Mouse (Mus musculus) cerebellum, adult (tissue): ENCODE measurements around the gene Gm10306.

Source experiments
- ATAC-seq: cut with Nextera tagmentation; 2 replicates; pipeline ENCODE4 v1.9.2; 2017; ENCODE audit warnings: mild to moderate bottlenecking, moderate library complexity, mixed read lengths; ENCODE audit not compliant: insufficient number of reproducible peaks, low FRiP score, low TSS enrichment

Gene Gm10306

GRCm38 (mm10) chr4:94556265-94557054, at the start of gene Gm10306, which contains the start of gene Caap1:
TSS of gene Gm10306 (plus strand) at chr4:94556546.
TSS of gene Caap1 (minus strand) at chr4:94556796.
- ATAC-seq, result peak; percentile 95

DNA sequence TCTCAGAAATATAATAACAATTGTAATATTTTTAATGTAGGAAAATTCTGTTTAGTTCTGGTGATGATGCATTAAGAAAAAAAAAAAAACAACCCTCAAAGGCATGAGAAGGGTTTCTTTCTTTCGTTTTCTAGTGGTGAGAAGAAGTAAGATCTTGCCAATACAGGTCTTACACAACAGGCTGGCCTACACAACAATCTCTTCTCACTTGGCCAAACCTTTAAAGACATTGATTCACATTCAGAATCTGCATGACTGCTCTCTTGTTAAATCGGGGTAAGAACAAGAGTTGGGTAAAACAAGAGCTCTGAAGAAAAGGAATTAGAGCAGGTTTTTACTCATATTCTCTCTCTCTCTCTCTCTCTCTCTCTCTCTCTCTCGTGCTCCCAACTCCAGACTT, 41.0 kb upstream of the Gm10306 start:
- no peak for ATAC-seq

- no peak for ATAC-seq
Observed at GRCm38 (mm10) chr4:94517631-94518030, 38.7 kb upstream of the Gm10306 start.

DNA sequence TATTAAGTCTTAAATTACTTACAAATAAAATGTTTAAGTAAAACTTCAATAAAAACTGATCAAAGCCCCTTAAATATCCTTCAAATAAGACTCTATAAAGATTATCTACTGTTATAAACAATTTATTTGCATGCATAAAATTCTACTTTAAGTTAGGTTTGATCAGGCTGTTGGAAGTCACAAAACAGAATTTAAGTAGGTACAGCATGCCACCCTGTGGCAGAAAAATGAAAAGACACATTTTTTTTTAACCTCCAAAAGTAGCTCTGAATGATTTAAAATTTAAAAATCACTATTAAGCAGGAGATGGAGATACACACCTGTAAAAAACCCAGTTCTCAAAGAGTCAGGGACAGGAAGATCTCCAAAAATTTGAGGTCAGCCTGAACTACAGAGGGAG, 33.0 kb upstream of the Gm10306 start:
- no peak for ATAC-seq

- no peak for ATAC-seq
Observed at GRCm38 (mm10) chr4:94529448-94529847, 26.9 kb upstream of the Gm10306 start.

GRCm38 (mm10) chr4:94533205-94533604, 23.1 kb upstream of the Gm10306 start:
- ATAC-seq, result no peak

DNA sequence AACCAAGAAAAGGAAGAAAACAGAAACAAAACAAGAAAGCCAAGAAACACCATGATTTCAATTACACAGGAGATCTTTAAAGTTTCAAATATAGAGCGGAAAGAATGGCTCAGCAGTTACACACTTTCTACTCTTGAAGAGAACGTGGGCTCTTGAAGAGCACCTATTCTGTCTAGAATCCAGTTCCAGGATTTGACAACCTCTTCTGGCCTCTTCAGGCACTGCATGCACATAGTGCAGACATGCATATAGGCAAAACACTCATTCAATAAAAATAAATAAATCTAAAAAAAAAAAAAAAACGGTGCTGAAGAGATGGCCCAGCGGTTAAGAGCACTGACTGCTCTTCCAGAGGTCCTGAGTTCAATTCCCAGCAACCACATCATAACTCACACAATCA, 13.3 kb upstream of the Gm10306 start:
- no peak for ATAC-seq

DNA sequence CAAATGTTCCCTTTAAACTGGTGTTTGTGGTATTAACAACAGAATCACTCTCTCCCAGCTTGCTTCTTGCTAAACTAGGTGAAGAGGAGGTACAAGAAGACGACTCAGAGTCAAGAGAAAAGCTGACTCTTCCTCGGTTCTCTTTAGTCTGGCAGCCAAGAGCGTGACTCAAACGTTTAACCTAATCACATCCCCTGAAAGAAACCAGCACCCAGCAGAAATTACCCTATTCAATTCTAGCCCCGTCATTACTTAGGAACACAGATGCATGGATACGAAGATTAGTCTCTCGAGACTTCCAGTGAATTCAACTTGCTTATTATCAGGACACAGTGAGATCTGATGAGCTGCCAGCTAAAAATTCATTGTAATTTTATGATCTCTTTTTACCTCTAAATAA, 12.0 kb upstream of the Gm10306 start:
- no peak for ATAC-seq

DNA sequence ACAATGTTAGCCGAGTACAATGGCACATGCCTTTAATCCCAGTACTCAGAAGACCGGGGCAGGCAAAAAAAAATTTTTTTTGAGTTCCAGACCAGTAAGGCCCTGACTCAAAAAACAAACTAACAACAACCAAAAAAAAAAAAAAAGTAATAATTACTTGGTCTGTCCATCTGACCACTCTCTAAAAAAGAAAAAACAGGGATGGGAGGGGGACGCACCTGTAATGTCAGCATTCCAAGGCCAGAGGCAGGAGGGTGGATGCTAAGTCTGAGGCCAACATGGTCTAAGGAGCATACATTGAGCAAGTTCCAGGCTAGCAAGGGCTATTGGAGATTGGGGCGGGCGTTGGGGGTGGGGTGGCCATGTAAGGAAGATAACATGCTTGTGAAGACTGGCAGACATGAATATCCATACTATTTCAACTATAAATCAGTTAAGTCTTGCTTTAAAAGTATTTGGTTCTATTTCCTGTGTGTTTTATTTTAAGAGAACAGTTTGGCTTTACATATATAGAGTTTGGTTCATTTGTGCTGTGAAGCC, 1.3 kb upstream of the Gm10306 start:
- ATAC-seq, result no peak

DNA sequence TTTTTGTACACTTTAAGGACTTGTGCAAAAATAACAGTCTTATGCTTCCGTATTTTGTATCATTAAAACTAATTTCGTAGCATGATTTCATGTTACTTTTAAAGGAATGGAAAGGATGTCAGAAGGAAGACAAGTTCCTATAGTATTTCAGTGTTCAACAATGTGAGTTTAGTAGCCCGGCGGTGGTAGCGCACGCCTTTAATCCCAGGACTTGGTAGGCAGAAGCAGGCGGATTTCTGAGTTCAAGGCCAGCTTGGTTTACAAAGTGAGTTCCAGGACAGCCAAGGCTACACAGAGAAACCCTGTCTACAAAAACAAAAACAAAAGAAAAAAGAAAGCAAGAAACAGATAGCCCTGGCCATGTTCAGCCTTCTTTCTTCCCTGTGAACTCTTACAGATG, 799 bp downstream of the Gm10306 start:
- ATAC-seq, result no peak

DNA sequence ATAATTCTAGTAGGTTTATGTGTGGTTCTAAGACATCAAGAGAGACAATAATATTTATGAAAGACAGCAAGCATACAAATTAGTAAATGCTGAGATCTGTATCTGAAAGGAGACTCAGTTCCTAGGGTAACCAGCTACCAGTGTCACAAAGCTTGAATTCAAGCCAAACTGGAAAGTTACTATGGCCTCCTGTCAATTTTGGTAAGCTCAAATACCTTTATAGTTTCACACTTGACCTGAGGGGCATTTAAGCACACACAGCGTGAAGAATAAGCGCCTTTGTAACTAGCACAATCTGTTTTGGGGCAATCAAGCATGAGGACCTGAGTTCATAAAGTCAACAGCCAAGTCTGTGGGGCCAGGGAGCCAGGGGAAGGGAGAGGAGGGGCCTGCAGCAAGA, 2.9 kb downstream of the Gm10306 start:
- ATAC-seq, result no peak

GRCm38 (mm10) chr4:94560316-94560715, 4.0 kb downstream of the Gm10306 start:
- ATAC-seq, result no peak

DNA sequence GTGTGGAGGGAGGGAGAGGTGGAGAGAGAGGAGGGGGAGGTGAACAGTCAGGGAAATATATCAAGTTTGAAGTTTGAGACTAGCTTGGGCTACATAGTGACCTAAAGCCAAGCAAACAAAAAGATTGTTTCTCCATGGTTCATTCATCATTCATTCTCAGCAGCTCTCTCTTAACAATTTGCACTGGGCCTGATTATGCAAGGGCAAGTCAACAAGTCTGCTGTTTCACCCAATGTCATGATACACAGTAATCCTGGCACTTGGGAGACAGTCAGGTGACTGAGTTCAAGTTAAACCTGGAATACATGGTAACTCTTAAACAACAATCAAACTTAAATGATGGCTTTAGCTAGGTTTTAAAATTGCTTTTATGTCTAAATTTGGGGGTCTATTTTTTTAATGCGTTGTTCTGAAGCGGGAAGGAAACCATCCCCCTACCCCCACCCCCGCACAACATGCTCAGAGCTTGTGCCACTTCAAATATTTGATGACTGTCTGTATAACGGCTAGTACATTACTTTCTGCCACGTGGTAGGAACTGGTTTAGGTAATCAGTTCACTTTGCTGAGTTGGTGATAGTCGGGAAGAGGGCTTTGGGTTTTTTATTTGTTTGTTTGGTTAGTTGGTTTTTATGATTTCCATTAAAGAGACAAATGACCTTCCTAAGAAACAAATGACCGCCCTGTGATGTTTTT, 5.8 kb downstream of the Gm10306 start:
- ATAC-seq, result no peak

- ATAC-seq, result no peak
Observed at GRCm38 (mm10) chr4:94564297-94564696, 8.0 kb downstream of the Gm10306 start.

DNA sequence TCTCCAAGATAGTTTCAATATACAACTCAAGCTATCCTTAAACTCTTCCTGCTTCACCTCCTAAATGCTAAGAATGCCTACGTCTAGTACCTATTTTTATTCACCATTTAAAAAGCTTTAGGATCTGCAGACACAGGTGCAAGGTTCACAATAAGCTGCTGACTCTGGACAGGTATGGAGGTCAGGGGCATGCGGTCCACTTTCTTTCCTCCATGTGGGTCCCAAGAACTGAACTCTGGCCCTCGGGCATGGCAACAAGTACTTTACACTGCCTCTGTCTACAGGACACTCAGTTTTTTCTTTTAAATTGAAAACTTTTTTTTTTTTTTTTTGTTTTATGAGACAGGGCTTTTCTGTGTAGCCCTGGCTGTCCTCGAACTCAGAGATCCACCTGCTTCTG, 16.3 kb downstream of the Gm10306 start:
- no peak for ATAC-seq

DNA sequence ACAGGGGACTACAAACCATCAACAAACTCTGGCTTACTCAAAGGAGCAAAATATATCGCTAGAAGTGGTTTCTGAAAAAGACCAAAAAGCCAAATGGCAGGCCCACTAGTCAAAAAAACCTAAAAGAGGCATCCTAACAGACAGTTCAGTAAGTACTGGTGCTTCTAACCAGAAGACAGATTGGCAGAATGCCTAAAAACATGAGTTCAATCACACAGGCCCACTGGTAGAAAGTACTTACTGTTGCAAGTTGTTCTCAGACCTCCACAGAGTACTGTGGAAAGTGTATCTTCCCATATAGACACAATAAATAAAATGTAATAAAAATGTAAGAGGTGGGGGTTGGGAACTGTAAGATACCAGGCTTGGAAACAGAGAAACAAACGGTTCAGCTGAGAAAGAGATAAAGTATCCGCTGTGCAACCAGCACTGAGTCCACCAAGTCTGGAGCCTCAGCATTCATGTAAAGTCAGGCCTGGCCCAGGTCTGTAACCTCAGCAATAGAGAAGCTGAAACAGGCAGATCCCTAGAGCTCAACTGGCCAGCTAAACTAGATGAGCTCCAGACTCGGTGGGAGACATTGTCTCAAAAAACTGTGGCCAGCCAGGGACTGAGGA, 35.5 kb downstream of the Gm10306 start:
- ATAC-seq, result no peak

- ATAC-seq, result no peak
Observed at GRCm38 (mm10) chr4:94592709-94593108, 36.4 kb downstream of the Gm10306 start.

DNA sequence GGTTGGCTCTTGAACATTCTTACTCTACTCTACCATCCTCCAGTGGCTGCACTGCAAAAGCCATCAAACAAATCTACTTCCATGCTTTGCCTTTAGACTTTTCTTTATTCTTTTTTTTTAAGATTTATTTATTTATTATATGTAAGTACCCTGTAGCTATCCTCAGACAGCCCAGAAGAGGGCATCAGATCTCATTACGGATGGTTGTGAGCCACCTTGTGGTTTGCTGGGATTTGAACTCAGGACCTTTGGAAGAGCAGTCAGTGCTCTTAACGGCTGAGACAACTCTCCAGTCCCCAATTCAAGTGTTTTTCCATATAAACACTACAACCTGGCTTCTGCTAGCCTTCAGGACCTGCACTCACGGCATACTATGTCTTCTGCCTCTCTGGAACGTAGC, 45.0 kb downstream of the Gm10306 start:
- no peak for ATAC-seq

- ATAC-seq, result no peak
Observed at GRCm38 (mm10) chr4:94602496-94603030, 46.2 kb downstream of the Gm10306 start.

- peak; percentile 98 for ATAC-seq
Observed at GRCm38 (mm10) chr4:94603031-94603629, 46.8 kb downstream of the Gm10306 start, which contains the start of gene Plaa. TSS of gene Plaa (minus strand) at chr4:94603244.
